13 mouse cellular contexts compared by ENCODE assay signal in genomic region chr2:56860776-56861175, GRCm38 (mm10).
"Had no signal": no experiment of that assay in that cellular context is flagged by ENCODE, and none has a peak within 500 bp of the region (broad histone marks: within the 10 kb centered on the region; RNA-seq: fewer than 3 reads in every experiment).

No protein-coding gene starts in this region.

- DNase-seq: gastrocnemius, postnatal 14 days; gastrocnemius, postnatal 36 days; heart, adult 18-20 months; heart, postnatal 10 days; heart, postnatal 36 days; kidney, adult 11 months; kidney, adult 2 months; kidney, adult 9 months; kidney, postnatal 14 days; kidney, postnatal 36 days; layer of hippocampus, adult 9-11 months; liver; liver, embryonic 13.5 days had no signal
